28 mouse cellular contexts compared by ENCODE assay signal in the genomic region with DNA sequence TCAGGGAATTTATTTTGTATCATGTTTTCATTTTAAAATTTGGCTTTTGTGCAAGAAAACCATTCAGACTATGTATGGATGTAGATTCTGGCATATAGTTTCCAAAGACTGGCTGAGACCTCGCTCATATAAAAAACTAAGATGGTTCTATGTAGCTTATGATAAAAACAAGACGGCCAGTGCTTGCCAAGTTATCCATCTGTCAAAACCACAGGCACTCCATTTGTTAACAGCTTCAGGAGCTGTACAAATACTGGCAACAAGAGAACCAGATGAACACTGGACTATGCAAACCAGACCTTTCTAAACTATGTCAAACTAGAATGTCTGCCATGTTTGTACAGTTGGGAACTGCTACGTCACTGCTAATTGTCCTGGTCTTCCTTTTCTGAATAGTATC. TPM values are rescaled to one million over a fixed set of nuclear protein-coding genes. Genes with fewer than 3 reads are reported as not detected.
DNase-seq lines count a peak whose midpoint lies in the region; ATAC-seq and TF ChIP-seq lines count a peak whose summit lies in the region.
"Had no signal": no experiment of that assay in that cellular context is flagged by ENCODE, and none has a peak within 500 bp of the region (broad histone marks: within the 10 kb centered on the region; RNA-seq: fewer than 3 reads in every experiment).

No protein-coding gene starts in this region.

- H3K4me3 ChIP-seq in liver, postnatal 0 days (ENCODE audit: low read depth, low read length): no peak overlapping the region
- H3K4me3 ChIP-seq: hindbrain, embryonic 12.5 days; limb, embryonic 13.5 days; liver, embryonic 12.5 days; megakaryocyte, embryonic 14.5 days; neural tube, embryonic 12.5 days had no signal

- peaks cover 21% of the 10 kb centered on the region for H3K36me3 ChIP-seq in liver, postnatal 0 days (replicated peaks; ENCODE audit: insufficient read depth, low read length)

- no peak for TF ChIP-seq CTCF in liver, postnatal 0 days (IDR thresholded peaks at IDR 0.05; ENCODE audit: low read depth)

- no peak for ATAC-seq in cerebellum, adult (ENCODE audit: insufficient number of reproducible peaks, low FRiP score, low TSS enrichment)
- ATAC-seq in liver, postnatal 0 days: no peak
- ATAC-seq: inflammation-experienced regulatory T-cells, adult 6 months; liver, embryonic 12.5 days; Patski had no signal

- 85% methylated on average over 3 of the region's 3 CpGs for WGBS in liver, postnatal 0 days (ENCODE audit: insufficient replicate concordance)

- H3K4me2 ChIP-seq in liver, postnatal 0 days (ENCODE audit: low read depth, low read length): no peak overlapping the region
- H3K4me2 ChIP-seq: hindbrain, embryonic 12.5 days; limb, embryonic 13.5 days; liver, embryonic 12.5 days; neural tube, embryonic 12.5 days had no signal

- no peak overlapping the region for H3K27ac ChIP-seq in liver, postnatal 0 days (ENCODE audit: low read depth)
- H3K27ac ChIP-seq: hindbrain, embryonic 12.5 days; limb, embryonic 13.5 days; liver, embryonic 12.5 days; neural tube, embryonic 12.5 days had no signal

- TF ChIP-seq EP300 in liver, postnatal 0 days (IDR thresholded peaks at IDR 0.05; ENCODE audit: low read depth): no peak

- H3K4me1 ChIP-seq in liver, postnatal 0 days (ENCODE audit: insufficient read depth): no peaks in the 10 kb centered on the region
- H3K4me1 ChIP-seq: hindbrain, embryonic 12.5 days; limb, embryonic 13.5 days; liver, embryonic 12.5 days; neural tube, embryonic 12.5 days had no signal

- DNase-seq in cerebellum, adult 11-12 months: peak; percentile 42
- DNase-seq in layer of hippocampus, adult 11-12 months (ENCODE audit: low spot score): peak; percentile 30
- DNase-seq in layer of hippocampus, postnatal 25 days (ENCODE audit: extremely low spot score in 1 of 2, low spot score in 1 of 2): no peak
- DNase-seq in NIH3T3 (ENCODE audit: low read depth) (peak; percentile 56), MN1 (ENCODE audit: low spot score) (no peak)
- peak; percentile 62 for DNase-seq in cerebellum, adult 9-11 months
- DNase-seq in liver, postnatal 0 days: no peak
- DNase-seq: kidney, adult 18-20 months; kidney, postnatal 4 days; lung, adult 2 months; midbrain, embryonic 14.5 days had no signal

- H3K9ac ChIP-seq in liver, postnatal 0 days (replicated peaks): no peak overlapping the region
- H3K9ac ChIP-seq: hindbrain, embryonic 12.5 days; limb, embryonic 13.5 days; liver, embryonic 12.5 days; neural tube, embryonic 12.5 days had no signal

- H3K9me3 ChIP-seq in liver, postnatal 0 days (ENCODE audit: low read length): no peaks in the 10 kb centered on the region
- H3K9me3 ChIP-seq: hindbrain, embryonic 12.5 days; limb, embryonic 13.5 days; liver, embryonic 12.5 days; megakaryocyte, embryonic 14.5 days; neural tube, embryonic 12.5 days had no signal

- H3K27me3 ChIP-seq in liver, postnatal 0 days (ENCODE audit: insufficient read depth, low read length): no peaks in the 10 kb centered on the region
- H3K27me3 ChIP-seq: hindbrain, embryonic 12.5 days; limb, embryonic 13.5 days; liver, embryonic 12.5 days; megakaryocyte, embryonic 14.5 days; neural tube, embryonic 12.5 days; Patski had no signal

RNA-seq across cellular contexts. Expression of gene Gm1123, which starts 22.2 kb away (rescaled TPM):
- under 1 TPM in 1 of 2 experiments, not detected in 1; 0.40 TPM for total RNA-seq in layer of hippocampus, postnatal 25 days (2021)
- 0.07 TPM in 1 of 2 replicates, not detected in the other for polyA plus RNA-seq in liver, postnatal 0 days (2015; fragmentation: Nextera tagmentation; extraction: Ambion mirVana)
- total RNA-seq: adrenal gland, adult 18-20 months; adrenal gland, postnatal 4 days; common myeloid progenitor, adult 5-6 weeks; gastrocnemius, postnatal 4 days; heart, adult 8-10 months; heart, postnatal 25 days; left cerebral cortex, postnatal 14 days had no signal
- polyA plus RNA-seq: hindbrain, embryonic 12.5 days; limb, embryonic 13.5 days; liver, embryonic 12.5 days; lung, adult 2 months; midbrain, embryonic 14.5 days; neural tube, embryonic 12.5 days; Patski; testis, adult 2 months; urinary bladder, adult 2 months had no signal

Comparison
In these comparisons a context has a peak if more than half of its experiments do, and no peak if none do; other contexts are left out.
1. DNase-seq: peak in cerebellum, adult 11-12 months (single experiment), layer of hippocampus, adult 11-12 months (single experiment), NIH3T3 (single experiment) and cerebellum, adult 9-11 months (single experiment); none in layer of hippocampus, postnatal 25 days (0 of 2), MN1 (single experiment) and liver, postnatal 0 days (single experiment).